Mouse (Mus musculus) c-Kit-positive CD71-positive TER-119-negative erythroid progenitor cells, embryonic 14.5 days (primary cell): Measurements from ENCODE around the gene Gucd1.
"Not testable (repeated sequence)": the region's sequence is repeated elsewhere in the genome, so short reads cannot be mapped to it uniquely, and the experiment has no call there.

Source experiments
- DNase-seq: peaks from one replicate; pipeline ENCODE4 v3.0.0-alpha.2; 2013; ENCODE audit warnings: low read depth

Gene Gucd1

GRCm38 (mm10) chr10:75517758-75518143 lies at the start of gene Gucd1:
TSS of gene Gucd1 (minus strand) at chr10:75517972.
- DNase-seq: peak; percentile 96

- DNase-seq: not testable (repeated sequence)
These were observed 49.0 kb upstream of the Gucd1 start for GRCm38 (mm10) chr10:75566765-75567164.

- no peak for DNase-seq
These were observed 48.5 kb upstream of the Gucd1 start for GRCm38 (mm10) chr10:75566321-75566720.

- no peak for DNase-seq
These were observed 48.1 kb upstream of the Gucd1 start for GRCm38 (mm10) chr10:75565906-75566305.

- DNase-seq: no peak
These were observed 47.7 kb upstream of the Gucd1 start for GRCm38 (mm10) chr10:75565436-75565835.

- no peak for DNase-seq
These were observed 47.0 kb upstream of the Gucd1 start for GRCm38 (mm10) chr10:75564687-75565265.

GRCm38 (mm10) chr10:75562596-75562995 lies 44.8 kb upstream of the Gucd1 start:
- DNase-seq: no peak

GRCm38 (mm10) chr10:75561071-75561654 lies 43.4 kb upstream of the Gucd1 start, which contains the start of gene Ggt1:
TSS of gene Ggt1 (plus strand) at chr10:75561604.
- no peak for DNase-seq

- no peak for DNase-seq
These were observed 42.8 kb upstream of the Gucd1 start for GRCm38 (mm10) chr10:75560549-75560899.

- no peak for DNase-seq
These were observed 42.1 kb upstream of the Gucd1 start, which contains the start of gene Lrrc75b for GRCm38 (mm10) chr10:75559676-75560548. TSS of gene Lrrc75b (minus strand) at chr10:75560330.

- no peak for DNase-seq
These were observed 41.4 kb upstream of the Gucd1 start for GRCm38 (mm10) chr10:75559041-75559675.

GRCm38 (mm10) chr10:75558515-75558914 lies 40.7 kb upstream of the Gucd1 start:
- no peak for DNase-seq

GRCm38 (mm10) chr10:75556026-75556425 lies 38.3 kb upstream of the Gucd1 start:
- no peak for DNase-seq

GRCm38 (mm10) chr10:75555557-75555956 lies 37.8 kb upstream of the Gucd1 start:
- DNase-seq: no peak

- no peak for DNase-seq
These were observed 36.3 kb upstream of the Gucd1 start for GRCm38 (mm10) chr10:75554090-75554489.

- no peak for DNase-seq
These were observed 35.1 kb upstream of the Gucd1 start for GRCm38 (mm10) chr10:75552701-75553450.

- no peak for DNase-seq
These were observed 34.3 kb upstream of the Gucd1 start for GRCm38 (mm10) chr10:75552106-75552505.

GRCm38 (mm10) chr10:75551175-75551574 lies 33.4 kb upstream of the Gucd1 start:
- no peak for DNase-seq

- no peak for DNase-seq
These were observed 32.1 kb upstream of the Gucd1 start for GRCm38 (mm10) chr10:75549886-75550285.

GRCm38 (mm10) chr10:75548486-75548885 lies 30.7 kb upstream of the Gucd1 start:
- no peak for DNase-seq

- DNase-seq: no peak
These were observed 30.1 kb upstream of the Gucd1 start for GRCm38 (mm10) chr10:75547901-75548300.

GRCm38 (mm10) chr10:75536123-75536522 lies 18.4 kb upstream of the Gucd1 start:
- DNase-seq: no peak
